Comparison of ENCODE assay signal across 8 mouse cellular contexts in genomic region chr1:155099280-155099848, GRCm38 (mm10). TPM values are rescaled to one million over a fixed set of nuclear protein-coding genes. Genes with fewer than 3 reads are reported as not detected.
DNase-seq lines count a peak whose midpoint lies in the region; ATAC-seq lines count a peak whose summit lies in the region.

Gene Ier5, minus strand, starts transcription at chr1:155099636.

- H3K4me3 ChIP-seq in heart, embryonic 14.5 days (ENCODE audit: control insufficient read depth in 1 of 2, insufficient read depth in 1 of 2, low read depth in 1 of 2, low read length in 2 of 2) = peak within 1 kb of the TSS; percentile 91 to 96
- peak within 1 kb of the TSS; percentile 99 for H3K4me3 ChIP-seq in liver, embryonic 13.5 days (replicated peaks)
- H3K4me3 ChIP-seq in stomach, embryonic 16.5 days (replicated peaks; ENCODE audit: low read length) = peak within 1 kb of the TSS; percentile 99

- peak within 1 kb of the TSS; percentile 57 for H3K4me2 ChIP-seq in heart, embryonic 14.5 days (ENCODE audit: low read length)
- H3K4me2 ChIP-seq in liver, embryonic 13.5 days = peak within 1 kb of the TSS; percentile 78
- H3K4me2 ChIP-seq in stomach, embryonic 16.5 days (ENCODE audit: low read depth, low read length) = peak within 1 kb of the TSS; percentile 62

- ATAC-seq in erythroid progenitor cell, adult 5-6 weeks (replicated peaks; ENCODE audit: low FRiP score, poor library complexity, severe bottlenecking) = peak; percentile 83
- peak; percentile 92 for ATAC-seq in heart, embryonic 14.5 days (ENCODE audit: insufficient number of reproducible peaks, insufficient read depth, low FRiP score, low read depth)
- peak; percentile 90 for ATAC-seq in liver, embryonic 13.5 days (ENCODE audit: low read depth)
- peak; percentile 99 for ATAC-seq in stomach, embryonic 16.5 days (ENCODE audit: insufficient read depth, low FRiP score)

- WGBS in heart, embryonic 14.5 days = under 1% methylated on average over 39 of the region's 40 CpGs
- under 1% methylated on average over 40 of the region's 40 CpGs for WGBS in liver, embryonic 13.5 days (ENCODE audit: insufficient replicate concordance)
- 0% methylated on average over 40 of the region's 40 CpGs for WGBS in stomach, embryonic 16.5 days

- peak within 1 kb of the TSS; percentile 80 to 85 for H3K27ac ChIP-seq in heart, embryonic 14.5 days (replicated peaks in 1 of 2; ENCODE audit: control insufficient read depth in 1 of 2, insufficient read depth in 1 of 2, low read depth in 2 of 2, low read length in 2 of 2)
- peak within 1 kb of the TSS; percentile 94 for H3K27ac ChIP-seq in liver, embryonic 13.5 days
- H3K27ac ChIP-seq in stomach, embryonic 16.5 days (ENCODE audit: low read length) = peak within 1 kb of the TSS; percentile 90

- H3K9ac ChIP-seq in heart, embryonic 14.5 days (ENCODE audit: low read length) = peak within 1 kb of the TSS; percentile 99
- peak within 1 kb of the TSS; percentile 99 for H3K9ac ChIP-seq in liver, embryonic 13.5 days
- peak within 1 kb of the TSS; percentile 100 for H3K9ac ChIP-seq in stomach, embryonic 16.5 days (ENCODE audit: low read length)

- peaks cover 4 to 30% of the 10 kb centered on the region in 2 experiments for H3K4me1 ChIP-seq in heart, embryonic 14.5 days (ENCODE audit: control insufficient read depth in 2 of 2, insufficient read depth in 2 of 2, low read length in 2 of 2)
- H3K4me1 ChIP-seq in liver, embryonic 13.5 days (replicated peaks) = peaks cover 27% of the 10 kb centered on the region
- H3K4me1 ChIP-seq in stomach, embryonic 16.5 days (ENCODE audit: control insufficient read depth, insufficient read depth, low read length) = peaks cover 12% of the 10 kb centered on the region

- DNase-seq in CD4-positive helper T cell, adult 2 months (ENCODE audit: low read depth, low spot score) = peak; percentile 97
- peak; percentile 96 for DNase-seq in brain, embryonic 18.5 days (ENCODE audit: low read depth, low spot score)
- DNase-seq in kidney, postnatal 14 days = peak; percentile 97
- peak; percentile 95 for DNase-seq in liver, embryonic 13.5 days
- DNase-seq in neural tube, embryonic 10.5 days (ENCODE audit: extremely low spot score, low spot score) = peak; percentile 97

- no peaks in the 10 kb centered on the region for H3K9me3 ChIP-seq in heart, embryonic 14.5 days (ENCODE audit: control insufficient read depth, low read length)
- no peaks in the 10 kb centered on the region for H3K9me3 ChIP-seq in liver, embryonic 13.5 days (replicated peaks)
- no peaks in the 10 kb centered on the region for H3K9me3 ChIP-seq in stomach, embryonic 16.5 days (replicated peaks; ENCODE audit: control insufficient read depth, low read length)

- no peaks in the 10 kb centered on the region for H3K36me3 ChIP-seq in heart, embryonic 14.5 days (ENCODE audit: control insufficient read depth, insufficient read depth, low read length)
- H3K36me3 ChIP-seq in liver, embryonic 13.5 days = no peaks in the 10 kb centered on the region
- no peaks in the 10 kb centered on the region for H3K36me3 ChIP-seq in stomach, embryonic 16.5 days (ENCODE audit: control insufficient read depth, insufficient read depth, low read length)

- no peaks in the 10 kb centered on the region for H3K27me3 ChIP-seq in heart, embryonic 14.5 days (ENCODE audit: control insufficient read depth, insufficient read depth, low read length)
- no peaks in the 10 kb centered on the region for H3K27me3 ChIP-seq in liver, embryonic 13.5 days
- H3K27me3 ChIP-seq in stomach, embryonic 16.5 days (ENCODE audit: control insufficient read depth, insufficient read depth, low read length) = no peaks in the 10 kb centered on the region

RNA-seq across cellular contexts. Expression of gene Ier5, which starts in this region (rescaled TPM):
- total RNA-seq in erythroid progenitor cell, adult 5-6 weeks (2015; ENCODE audit: low replicate concordance) = 13.7 and 15.9 TPM in 2 replicates
- total RNA-seq in erythroid progenitor cell, adult 5-6 weeks (2017; ENCODE audit: low replicate concordance) = 11.3 and 13.9 TPM in 2 replicates
- 8.3 and 10.4 TPM in 2 replicates for polyA plus RNA-seq in heart, embryonic 14.5 days (2014; fragmentation: Nextera tagmentation; extraction: Ambion mirVana)
- polyA plus RNA-seq in liver, embryonic 13.5 days (2015; fragmentation: Nextera tagmentation; extraction: Ambion mirVana) = 1.6 and 1.9 TPM in 2 replicates
- 2.0 and 2.5 TPM in 2 replicates for polyA plus RNA-seq in stomach, embryonic 16.5 days (2015; fragmentation: Nextera tagmentation; extraction: Ambion mirVana)

Comparison
In these comparisons a context has a peak if more than half of its experiments do, and no peak if none do; other contexts are left out.
1. Peak in every context shown above with its lines: DNase-seq, ATAC-seq, H3K4me3 ChIP-seq and H3K27ac ChIP-seq.